Mouse (Mus musculus): ENCODE measurements around the gene Tdrkh.

GRCm38 (mm10) chr3:94375861-94376260 lies 37.2 kb upstream of the Tdrkh start:
- TF ChIP-seq GATA1 (IDR thresholded peaks at IDR 0.05; ENCODE audit: low read length) (no peak), TAL1 (IDR thresholded peaks at IDR 0.05; ENCODE audit: low read length) (no peak)

All from erythroblast, embryonic 14.5 days (primary cell).